Comparison of ENCODE assay signal across 9 mouse cellular contexts in the genomic region with DNA sequence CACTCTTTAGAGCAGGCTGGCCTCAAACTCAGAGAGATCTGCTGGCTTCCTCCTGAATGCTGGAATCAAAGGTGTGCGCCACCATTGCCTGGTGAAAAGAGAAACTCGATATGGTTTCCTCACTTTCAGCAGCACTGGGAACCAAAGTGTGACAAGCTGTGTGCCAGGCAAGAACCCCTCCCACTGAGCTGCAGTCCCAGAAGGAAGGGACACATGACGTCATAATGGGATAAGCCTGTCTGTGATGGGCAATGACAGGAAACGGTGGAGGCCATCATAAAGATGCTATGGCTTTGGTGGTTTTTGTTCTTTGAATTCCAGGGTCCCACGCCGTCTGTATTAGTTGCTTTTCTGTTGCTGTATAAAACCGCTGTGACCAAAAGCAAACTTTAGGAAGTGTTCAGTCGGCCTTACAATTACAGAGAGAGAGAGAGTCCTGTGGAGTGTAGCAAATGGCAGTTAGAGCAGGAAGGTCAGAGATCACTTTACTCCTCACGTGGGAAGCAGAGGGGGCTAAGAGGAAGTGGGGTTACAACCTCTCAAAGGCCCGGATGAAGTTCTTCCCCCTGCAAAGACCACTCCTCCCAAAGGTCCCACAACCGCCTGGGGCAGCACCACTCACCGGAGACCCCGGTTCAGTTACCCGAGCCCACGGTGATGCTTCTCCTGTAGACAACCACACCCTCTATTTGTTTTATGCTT. TPM values are rescaled to one million over a fixed set of nuclear protein-coding genes. Genes with fewer than 3 reads are reported as not detected.
DNase-seq lines count a peak whose midpoint lies in the region; ATAC-seq lines count a peak whose summit lies in the region.
"Had no signal": no experiment of that assay in that cellular context is flagged by ENCODE, and none has a peak within 500 bp of the region (broad histone marks: within the 10 kb centered on the region; RNA-seq: fewer than 3 reads in every experiment).

No protein-coding gene starts in this region.

- 45% methylated on average over 15 of the region's 15 CpGs for WGBS in heart, embryonic 10.5 days

- peak; percentile 79 for ATAC-seq in common myeloid progenitor, adult 5-6 weeks (replicated peaks; ENCODE audit: low read depth, poor library complexity, severe bottlenecking)
- peak; percentile 86 for ATAC-seq in megakaryocyte progenitor cell, adult 5-6 weeks (replicated peaks; ENCODE audit: poor library complexity)
- ATAC-seq in frontal cortex, adult (ENCODE audit: low TSS enrichment) = no peak

- intact Hi-C loops in heart, postnatal 10 days (cut with DNase I) = no loop called here

- peak overlapping the region; percentile 65 for H3K27ac ChIP-seq in heart, embryonic 10.5 days

- peaks cover 18% of the 10 kb centered on the region for H3K4me1 ChIP-seq in heart, embryonic 10.5 days

- H3K4me3 ChIP-seq in heart, embryonic 10.5 days = no peak overlapping the region

- no peaks in the 10 kb centered on the region for H3K36me3 ChIP-seq in heart, embryonic 10.5 days

- H3K27me3 ChIP-seq in heart, embryonic 10.5 days (ENCODE audit: insufficient read depth, poor library complexity, severe bottlenecking) = no peaks in the 10 kb centered on the region

- H3K9me3 ChIP-seq in heart, embryonic 10.5 days = no peaks in the 10 kb centered on the region

- DNase-seq in heart, embryonic 10.5 days (ENCODE audit: low spot score) = no peak
- DNase-seq in heart, postnatal 10 days = no peak
- peak; percentile 21 for DNase-seq in kidney, postnatal 10 days
- no peak for DNase-seq in layer of hippocampus, adult 11-12 months (ENCODE audit: low spot score)
- DNase-seq in layer of hippocampus, adult 9-11 months = no peak
- DNase-seq: cerebellum, adult 2 months had no signal

RNA-seq across cellular contexts. Expression of a gene that starts 39.7 kb away (rescaled TPM):
- polyA plus RNA-seq in heart, embryonic 10.5 days (2016; fragmentation: Nextera tagmentation; extraction: Ambion mirVana) = 2,048 and 2,274 TPM in 2 replicates
- total RNA-seq in heart, postnatal 10 days (2021) = 100 to 1,000 TPM; 254 to 266 TPM
- total RNA-seq in common myeloid progenitor, adult 5-6 weeks (2017) = 497 and 549 TPM in 2 replicates
- 2,294 and 2,610 TPM in 2 replicates for total RNA-seq in megakaryocyte progenitor cell, adult 5-6 weeks (2015)
- 1,024 and 1,057 TPM in 2 replicates for total RNA-seq in megakaryocyte progenitor cell, adult 5-6 weeks (2017)

RNA-seq across cellular contexts. Expression of a gene that starts 41.1 kb away (rescaled TPM):
- 31.1 and 39.9 TPM in 2 replicates for polyA plus RNA-seq in heart, embryonic 10.5 days (2016; fragmentation: Nextera tagmentation; extraction: Ambion mirVana)
- total RNA-seq in heart, postnatal 10 days (2021) = 1 to 10 TPM; 9.1 to 9.3 TPM
- total RNA-seq in common myeloid progenitor, adult 5-6 weeks (2017) = 62.2 and 80.0 TPM in 2 replicates
- total RNA-seq in megakaryocyte progenitor cell, adult 5-6 weeks (2015) = 96.7 and 112 TPM in 2 replicates
- total RNA-seq in megakaryocyte progenitor cell, adult 5-6 weeks (2017) = 126 and 160 TPM in 2 replicates
